Mouse (Mus musculus): ENCODE measurements at regions not wholly inside any gene's neighbourhood (a gene's known extent, or its start where the extent isn't known, plus 50 kb on each side); places are given as distances from the start of the nearest gene placed in this dataset.

DNA sequence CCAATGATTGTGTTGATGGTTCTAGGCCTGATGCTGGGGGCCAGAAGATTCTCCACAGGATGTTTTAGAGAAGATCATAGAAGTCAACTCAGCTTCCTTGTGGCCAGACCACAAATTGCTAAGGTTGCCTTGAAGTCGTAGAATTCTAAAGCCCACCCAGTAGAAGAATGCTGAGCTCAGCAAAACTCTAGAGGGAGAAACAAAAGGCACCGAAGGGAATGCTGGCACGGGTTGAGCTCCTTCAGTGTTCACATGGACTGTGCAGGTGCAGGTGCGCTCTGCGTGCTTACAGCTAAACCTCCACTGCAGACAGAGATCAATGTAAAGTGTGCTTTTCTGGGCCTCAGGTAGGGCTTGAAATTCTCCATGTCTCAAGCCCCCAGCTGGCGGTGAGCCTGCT, 186.9 kb upstream of the Map3k1 start:
- no peak for DNase-seq
- H3K27me3 ChIP-seq (ENCODE audit: control insufficient read depth, insufficient read depth, low read length), result no peaks in the 10 kb centered on the region
- intact Hi-C loops (cut with DNase I), result loop anchor here (5.0 kb wide), 1 partner anchor 33 kb away; no protein-coding TSS in a partner anchor
- H3K4me3 ChIP-seq, result no peak overlapping the region
- H3K9ac ChIP-seq (ENCODE audit: low read depth, low read length), result no peak overlapping the region
- TF ChIP-seq CTCF (IDR thresholded peaks at IDR 0.05) (no peak), EP300 (IDR thresholded peaks at IDR 0.05; ENCODE audit: insufficient read depth, low read depth, low read length) (no peak), POLR2A (IDR thresholded peaks at IDR 0.05; ENCODE audit: insufficient read depth, low read depth, low read length) (no peak)
- H3K36me3 ChIP-seq (ENCODE audit: control insufficient read depth, insufficient read depth, low read length), result no peaks in the 10 kb centered on the region
- whole genome bisulfite sequencing, result 94% methylated on average over 6 of the region's 6 CpGs
- no peaks in the 10 kb centered on the region for H3K79me2 ChIP-seq (replicated peaks; ENCODE audit: control insufficient read depth, insufficient read depth, low read length)
- peaks cover 4% of the 10 kb centered on the region; the same call in 1 of the 2 replicates for H3K4me1 ChIP-seq (ENCODE audit: control insufficient read depth, insufficient read depth, low read length)
- no peak overlapping the region for H3K27ac ChIP-seq

DNA sequence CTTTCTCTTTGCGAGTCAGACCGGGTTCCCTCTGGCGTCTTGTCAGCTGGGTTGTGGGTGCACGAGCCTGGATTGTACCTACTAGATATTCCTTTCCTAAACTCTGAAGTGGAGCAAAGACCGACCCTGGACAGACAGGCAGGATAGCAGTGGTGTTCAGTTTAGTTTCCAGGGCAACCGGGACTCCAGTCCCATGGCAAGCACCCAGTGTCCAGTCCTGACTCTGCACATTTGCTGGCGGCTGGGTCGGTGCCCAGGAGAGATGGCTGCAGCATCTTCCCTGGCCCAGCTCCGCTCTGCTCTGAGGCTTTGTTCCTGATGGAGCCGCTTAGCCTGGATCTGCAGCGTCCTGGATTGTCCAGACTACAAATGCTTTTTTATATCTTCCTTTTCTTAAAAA, 188.1 kb upstream of the Map3k1 start:
- Histone ChIP-seq H3K27me3 (ENCODE audit: control insufficient read depth, insufficient read depth, low read length) (no peaks in the 10 kb centered on the region), H3K36me3 (ENCODE audit: control insufficient read depth, insufficient read depth, low read length) (no peaks in the 10 kb centered on the region), H3K9ac (ENCODE audit: low read depth, low read length) (no peak overlapping the region), H3K4me3 (no peak overlapping the region), H3K4me1 (ENCODE audit: control insufficient read depth, insufficient read depth, low read length) (peaks cover 11% of the 10 kb centered on the region), H3K79me2 (replicated peaks; ENCODE audit: control insufficient read depth, insufficient read depth, low read length) (no peaks in the 10 kb centered on the region), H3K27ac (no peak overlapping the region)
- WGBS, result 50% methylated on average over 11 of the region's 11 CpGs
- intact Hi-C loops (cut with DNase I), result loop anchor here (5.0 kb wide), 1 partner anchor 35 kb away; no protein-coding TSS in a partner anchor
- DNase-seq, result peak; percentile 57 to 74
- TF ChIP-seq POLR2A (IDR thresholded peaks at IDR 0.05; ENCODE audit: insufficient read depth, low read depth, low read length) (no peak), EP300 (IDR thresholded peaks at IDR 0.05; ENCODE audit: insufficient read depth, low read depth, low read length) (no peak), CTCF (IDR thresholded peaks at IDR 0.05) (no peak)

DNA sequence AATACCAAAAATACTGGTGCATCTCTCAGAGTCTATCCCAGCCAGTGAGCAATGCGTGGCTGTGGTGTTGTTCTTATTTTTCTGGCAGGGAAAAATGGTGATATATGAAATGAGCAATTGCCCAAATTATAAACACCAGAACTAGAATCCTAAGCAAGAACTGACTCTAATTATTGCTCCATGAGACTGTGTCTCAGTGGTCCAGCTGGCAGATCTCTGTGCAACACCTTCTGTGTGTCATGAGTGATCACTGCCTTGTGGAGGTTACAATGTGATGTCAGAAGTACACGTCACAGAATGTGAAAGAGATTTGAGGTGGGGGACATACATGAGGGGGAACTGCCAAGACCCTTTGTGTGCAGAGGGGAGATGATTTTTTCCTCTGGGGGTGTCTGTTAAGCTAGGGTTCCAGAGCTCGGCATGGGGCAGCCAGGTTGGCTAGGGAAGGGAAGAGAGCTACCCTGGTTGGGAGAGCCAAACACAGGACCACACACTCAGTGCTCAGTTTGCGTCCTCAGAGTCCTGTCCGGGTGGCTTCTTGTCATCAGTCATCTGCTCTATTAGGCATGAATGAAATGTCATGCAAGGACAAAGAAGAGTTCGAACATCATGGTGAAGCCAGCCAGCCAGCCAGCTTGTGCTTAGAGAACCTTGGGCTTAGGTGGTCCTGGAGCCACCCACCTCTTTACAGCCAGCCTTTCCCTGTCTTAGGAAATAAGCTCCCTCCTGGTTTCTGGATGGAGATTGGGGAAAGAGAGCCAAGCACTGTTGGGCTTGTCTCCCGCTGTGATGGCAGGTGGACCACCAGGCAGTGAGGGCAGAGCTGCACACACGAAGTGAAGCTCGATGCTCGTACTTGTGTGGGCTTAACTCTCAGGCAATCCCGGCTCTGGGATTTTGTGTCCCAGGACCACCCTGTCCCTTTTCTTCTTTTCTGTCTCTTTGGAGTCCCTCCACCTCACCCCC, 189.5 kb upstream of the Map3k1 start:
- H3K4me1 ChIP-seq (ENCODE audit: control insufficient read depth, insufficient read depth, low read length), result peaks cover 19% of the 10 kb centered on the region
- H3K4me3 ChIP-seq, result no peak overlapping the region
- no peak for DNase-seq
- TF ChIP-seq POLR2A (IDR thresholded peaks at IDR 0.05; ENCODE audit: insufficient read depth, low read depth, low read length) (no peak), EP300 (IDR thresholded peaks at IDR 0.05; ENCODE audit: insufficient read depth, low read depth, low read length) (no peak), CTCF (IDR thresholded peaks at IDR 0.05) (no peak)
- WGBS, result 92% methylated on average over 11 of the region's 11 CpGs
- intact Hi-C loops (cut with DNase I), result loop anchor here (5.0 kb wide), 1 partner anchor 36 kb away; no protein-coding TSS in a partner anchor
- no peaks in the 10 kb centered on the region for H3K36me3 ChIP-seq (ENCODE audit: control insufficient read depth, insufficient read depth, low read length)
- H3K27me3 ChIP-seq (ENCODE audit: control insufficient read depth, insufficient read depth, low read length), result no peaks in the 10 kb centered on the region
- H3K79me2 ChIP-seq (replicated peaks; ENCODE audit: control insufficient read depth, insufficient read depth, low read length), result no peaks in the 10 kb centered on the region
- H3K27ac ChIP-seq, result no peak overlapping the region
- no peak overlapping the region for H3K9ac ChIP-seq (ENCODE audit: low read depth, low read length)

DNA sequence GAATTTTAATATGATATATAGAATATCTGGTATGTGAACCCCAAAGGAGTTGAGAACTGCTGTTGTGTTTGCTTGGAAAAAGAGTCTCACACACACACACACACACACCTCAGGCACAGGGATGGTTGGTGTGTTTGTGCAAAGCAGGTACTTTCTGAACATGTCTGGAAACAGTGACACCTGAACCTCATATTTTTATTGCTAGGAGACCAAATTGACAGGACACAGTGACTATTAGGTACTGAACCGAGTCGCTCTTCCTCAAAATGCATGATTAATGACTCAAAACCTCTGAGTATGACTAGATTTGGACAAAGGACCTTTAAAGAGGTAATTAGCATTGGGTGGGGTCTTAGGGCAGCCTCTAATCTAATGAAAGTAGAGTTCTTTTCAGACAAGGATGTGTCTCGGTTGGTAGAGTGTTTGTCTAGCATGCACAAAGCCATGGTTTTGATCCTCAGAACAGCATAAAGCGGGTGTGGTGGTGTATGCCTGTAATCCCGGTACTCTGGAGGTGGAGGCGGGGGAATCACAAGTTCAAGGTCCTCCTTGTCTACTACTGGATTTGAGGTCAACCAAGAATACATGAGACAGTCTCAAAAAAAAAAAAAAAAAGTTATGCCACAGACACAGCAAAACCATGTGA, 191.0 kb upstream of the Map3k1 start:
- no peak overlapping the region for H3K9ac ChIP-seq (ENCODE audit: low read depth, low read length)
- intact Hi-C loops (cut with DNase I), result loop anchor here (5.0 kb wide), 3 partner anchors 37 to 98 kb away; no protein-coding TSS in a partner anchor
- peaks cover 22% of the 10 kb centered on the region for H3K4me1 ChIP-seq (ENCODE audit: control insufficient read depth, insufficient read depth, low read length)
- no peak for DNase-seq
- 99% methylated on average over 6 of the region's 6 CpGs for WGBS
- TF ChIP-seq EP300 (IDR thresholded peaks at IDR 0.05; ENCODE audit: insufficient read depth, low read depth, low read length) (no peak), CTCF (IDR thresholded peaks at IDR 0.05) (no peak), POLR2A (IDR thresholded peaks at IDR 0.05; ENCODE audit: insufficient read depth, low read depth, low read length) (no peak)
- no peaks in the 10 kb centered on the region for H3K27me3 ChIP-seq (ENCODE audit: control insufficient read depth, insufficient read depth, low read length)
- H3K27ac ChIP-seq, result no peak overlapping the region
- H3K36me3 ChIP-seq (ENCODE audit: control insufficient read depth, insufficient read depth, low read length), result no peaks in the 10 kb centered on the region; the same call in 1 of the 2 replicates
- no peaks in the 10 kb centered on the region for H3K79me2 ChIP-seq (replicated peaks; ENCODE audit: control insufficient read depth, insufficient read depth, low read length)
- no peak overlapping the region for H3K4me3 ChIP-seq

DNA sequence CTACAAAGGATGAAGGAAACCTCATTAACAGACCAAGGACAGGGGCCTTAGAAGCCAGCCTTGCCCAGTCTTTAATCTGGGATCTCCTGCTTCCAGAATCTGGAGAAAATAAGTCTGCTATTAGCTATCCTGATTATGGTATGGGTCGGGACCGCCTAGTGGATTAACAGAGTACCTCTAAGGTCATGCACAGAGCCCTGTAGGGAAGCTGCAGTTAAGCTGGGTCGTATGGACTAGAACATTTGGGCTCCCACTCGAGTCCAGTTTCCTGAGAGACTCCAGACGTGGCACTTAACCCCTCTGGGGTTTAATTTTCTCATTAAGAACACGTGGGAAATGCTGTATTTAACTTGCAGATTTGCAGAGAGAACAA, 191.5 kb upstream of the Map3k1 start:
- Histone ChIP-seq H3K27me3 (ENCODE audit: control insufficient read depth, insufficient read depth, low read length) (no peaks in the 10 kb centered on the region), H3K4me1 (ENCODE audit: control insufficient read depth, insufficient read depth, low read length) (peaks cover 22% of the 10 kb centered on the region), H3K79me2 (replicated peaks; ENCODE audit: control insufficient read depth, insufficient read depth, low read length) (no peaks in the 10 kb centered on the region), H3K4me3 (no peak overlapping the region), H3K9ac (ENCODE audit: low read depth, low read length) (no peak overlapping the region), H3K36me3 (ENCODE audit: control insufficient read depth, insufficient read depth, low read length) (no peaks in the 10 kb centered on the region; the same call in 1 of the 2 replicates), H3K27ac (no peak overlapping the region)
- 60% methylated on average over 6 of the region's 6 CpGs for WGBS
- no peak for DNase-seq
- intact Hi-C loops (cut with DNase I), result loop anchor here (5.0 kb wide), 2 partner anchors 52 to 97 kb away; no protein-coding TSS in a partner anchor
- TF ChIP-seq EP300 (IDR thresholded peaks at IDR 0.05; ENCODE audit: insufficient read depth, low read depth, low read length) (no peak), CTCF (IDR thresholded peaks at IDR 0.05) (no peak), POLR2A (IDR thresholded peaks at IDR 0.05; ENCODE audit: insufficient read depth, low read depth, low read length) (no peak)

Measured in heart, adult 2 months (tissue).